Mouse (Mus musculus) brown adipose tissue, adult 24 weeks (tissue): ENCODE measurements at regions not wholly inside any gene's neighbourhood (a gene's known extent, or its start where the extent isn't known, plus 50 kb on each side); places are given as distances from the start of the nearest gene placed in this dataset.
A peak's percentile ranks its signal among the peaks of the same experiment; 100 is the strongest.

Source experiments
- H3K27ac ChIP-seq: fragments of 200-500 bp; replicated peaks from 2 replicates; pipeline ENCODE4 v1.5.1; 2012; ENCODE audit warnings: low read depth, mild to moderate bottlenecking, low read length
- H3K4me1 ChIP-seq: fragments of 200-500 bp; 2 replicates; pipeline ENCODE4 v1.6.1; 2012; ENCODE audit warnings: low read length, mixed read lengths; ENCODE audit not compliant: control insufficient read depth, insufficient read depth, insufficient read length
- H3K4me3 ChIP-seq: fragments of 200-500 bp; 2 replicates; pipeline ENCODE4 v1.5.1; 2012; ENCODE audit warnings: low read depth, mild to moderate bottlenecking, low read length, moderate library complexity; ENCODE audit not compliant: insufficient read depth

DNA sequence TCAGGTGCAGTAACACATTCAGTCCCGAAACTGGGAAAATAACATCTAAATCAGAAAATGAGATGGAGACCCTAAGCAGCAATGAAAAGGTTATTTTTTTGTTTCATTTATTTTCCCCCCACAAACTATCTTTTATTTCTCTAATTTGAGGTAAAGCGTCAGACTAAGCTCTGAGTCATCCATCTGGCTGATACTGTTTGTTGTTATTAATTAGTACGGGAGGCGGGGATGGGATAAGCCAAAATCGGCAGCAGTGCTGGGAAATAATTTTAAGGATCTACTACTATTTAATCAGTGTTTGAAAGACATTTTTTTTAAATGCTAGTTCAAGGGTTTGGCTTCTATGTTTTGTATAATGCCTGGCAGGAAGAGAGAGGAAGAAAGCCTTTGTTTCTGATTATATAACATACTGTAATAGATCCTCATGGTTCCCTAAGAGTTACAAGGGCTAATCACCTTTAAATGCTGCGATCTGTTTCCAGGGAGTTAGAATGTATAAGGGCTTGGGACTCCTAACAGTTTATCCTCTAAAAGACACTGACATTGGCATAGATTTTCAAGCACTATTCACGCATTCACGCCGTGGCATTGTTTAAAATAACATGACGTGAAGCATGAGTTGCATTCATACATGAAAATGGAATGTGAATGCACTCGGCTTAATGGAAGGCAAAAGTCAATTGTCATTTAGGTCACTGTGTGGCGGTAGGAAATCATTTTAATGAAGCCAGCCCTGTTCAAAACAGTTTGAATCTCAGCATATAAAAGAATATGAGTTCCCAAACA is 446.4 kb upstream of the Igfbp7 start:
- no peak overlapping the region for H3K27ac ChIP-seq
- H3K4me3 ChIP-seq: no peak overlapping the region
- H3K4me1 ChIP-seq: no peaks in the 10 kb centered on the region

DNA sequence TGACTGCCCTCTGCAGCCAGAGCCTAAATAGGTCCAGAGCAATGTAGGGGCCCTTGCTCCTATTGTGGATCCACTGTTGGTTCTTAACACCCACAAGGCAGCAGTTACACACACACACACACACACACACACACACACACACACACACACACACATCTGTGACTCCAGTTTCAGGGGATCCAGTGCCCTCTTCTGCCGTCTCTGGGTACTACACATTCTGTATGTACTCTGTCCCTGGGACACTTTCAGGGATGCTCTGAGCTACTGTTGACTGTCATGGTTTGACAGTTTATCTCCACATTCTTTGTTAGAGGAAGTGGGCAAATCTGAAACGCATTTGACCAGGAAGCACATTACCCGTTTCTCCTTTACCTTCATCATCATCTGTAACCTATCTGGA is 443.8 kb upstream of the Igfbp7 start:
- H3K27ac ChIP-seq: no peak overlapping the region
- H3K4me1 ChIP-seq: no peaks in the 10 kb centered on the region
- no peak overlapping the region for H3K4me3 ChIP-seq

DNA sequence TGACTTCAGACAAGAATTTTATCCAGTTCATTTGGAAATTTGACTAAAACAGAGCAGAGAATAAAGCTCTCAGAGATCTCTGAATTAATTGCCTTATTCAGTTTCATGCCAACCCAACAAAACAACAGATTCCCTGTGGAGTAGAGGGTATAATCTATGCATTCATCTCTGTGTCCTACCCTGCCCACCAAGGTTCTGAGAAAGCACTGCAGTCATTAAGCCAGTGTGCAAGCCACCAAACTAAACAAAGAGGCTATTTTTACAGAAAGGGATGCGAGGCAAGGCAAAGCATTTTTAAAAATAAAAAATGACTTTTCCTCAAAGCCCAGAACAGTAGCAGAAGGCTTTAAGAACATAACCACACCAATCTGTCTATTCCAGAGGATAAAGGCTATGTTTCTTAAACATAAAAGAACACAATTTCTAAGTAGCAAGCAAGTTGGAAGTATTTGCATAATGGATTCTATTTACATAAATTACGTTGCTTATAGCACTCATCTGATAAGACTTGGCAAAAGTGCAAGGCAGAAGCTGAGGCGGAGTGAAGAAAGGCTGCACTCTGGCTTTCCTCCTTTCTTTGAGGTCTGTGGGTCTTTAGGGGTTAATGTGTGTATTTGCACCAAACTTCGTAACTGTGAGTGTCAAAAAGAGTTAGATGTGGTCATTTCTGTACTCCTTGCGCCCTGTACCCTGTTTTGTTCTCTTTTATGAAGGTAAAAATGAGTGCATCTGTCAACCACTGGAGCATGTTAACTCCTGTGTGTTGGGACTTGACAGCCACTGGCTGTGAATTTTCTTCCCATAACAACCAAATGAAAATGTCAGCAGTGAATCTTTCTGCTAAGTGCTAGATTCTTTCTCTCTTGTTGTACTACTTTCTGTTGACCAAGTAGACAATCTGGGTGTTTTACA is 430.6 kb upstream of the Igfbp7 start:
- Histone ChIP-seq H3K4me3 (no peak overlapping the region), H3K27ac (no peak overlapping the region), H3K4me1 (no peaks in the 10 kb centered on the region)

DNA sequence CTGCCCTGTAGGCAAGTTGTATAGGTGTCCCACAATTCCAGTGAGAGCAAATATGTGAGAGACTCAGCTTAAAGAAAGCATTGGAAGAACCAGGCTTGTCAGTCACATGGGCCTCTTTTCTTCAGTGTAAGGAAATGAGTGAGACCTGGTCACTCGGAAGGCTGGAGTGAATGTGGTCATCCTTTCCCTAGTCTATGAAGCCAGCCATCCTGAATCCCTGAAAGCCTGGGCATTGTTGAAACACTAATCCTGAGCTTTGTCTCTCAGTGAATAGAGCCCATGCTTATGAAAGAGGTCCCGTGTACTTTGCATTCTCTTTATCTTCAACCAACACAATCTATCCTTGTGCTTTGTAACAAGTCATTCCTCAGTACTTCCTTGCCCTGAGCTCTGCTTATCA is 420.1 kb upstream of the Igfbp7 start:
- Histone ChIP-seq H3K27ac (no peak overlapping the region), H3K4me3 (no peak overlapping the region), H3K4me1 (no peaks in the 10 kb centered on the region)

DNA sequence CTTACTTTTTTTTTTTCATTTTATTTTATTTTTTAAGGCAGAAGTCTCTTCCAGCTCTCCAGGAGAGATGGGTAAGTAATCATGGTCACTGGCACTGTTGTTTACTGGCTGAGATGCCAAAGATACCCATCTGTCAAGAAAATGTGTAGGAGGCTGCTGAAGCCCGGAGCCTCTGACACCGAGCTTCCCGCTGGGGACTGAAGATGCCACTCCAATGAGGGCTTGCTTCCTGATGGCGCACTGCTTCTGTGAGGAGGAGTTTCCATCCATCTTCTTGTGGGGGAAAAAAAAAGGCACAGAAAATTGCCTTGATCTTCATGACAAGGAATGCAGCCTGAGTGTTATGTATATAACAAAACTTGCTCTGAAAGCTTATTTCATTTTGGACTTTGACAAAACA is 418.2 kb upstream of the Igfbp7 start:
- Histone ChIP-seq H3K27ac (no peak overlapping the region), H3K4me3 (no peak overlapping the region), H3K4me1 (no peaks in the 10 kb centered on the region)

DNA sequence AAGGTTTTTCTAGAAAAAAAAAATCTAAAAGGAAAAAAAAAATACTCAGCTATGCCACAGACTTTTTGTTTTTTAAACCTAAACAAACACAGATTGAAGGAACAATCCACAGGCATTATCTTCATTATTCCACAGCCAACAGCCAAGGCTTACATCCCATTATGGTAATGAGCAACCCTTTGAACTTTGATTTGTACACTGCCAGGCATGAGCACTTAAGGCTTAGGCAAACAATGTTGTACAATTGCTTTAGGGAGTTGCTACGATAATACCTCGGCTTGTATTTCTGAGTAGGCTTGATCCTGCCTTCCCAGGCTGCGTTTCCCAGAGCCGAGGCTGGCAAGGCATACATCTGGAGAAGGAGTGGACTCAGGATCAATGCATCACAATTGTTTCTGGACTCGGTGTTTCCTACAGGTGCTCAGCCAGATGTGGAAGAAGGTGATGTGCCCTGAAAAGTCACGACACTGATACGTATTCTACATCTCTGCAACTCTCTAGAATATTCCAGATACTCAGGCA is 409.0 kb upstream of the Igfbp7 start:
- no peak overlapping the region for H3K4me3 ChIP-seq
- no peak overlapping the region for H3K27ac ChIP-seq
- H3K4me1 ChIP-seq: no peaks in the 10 kb centered on the region

DNA sequence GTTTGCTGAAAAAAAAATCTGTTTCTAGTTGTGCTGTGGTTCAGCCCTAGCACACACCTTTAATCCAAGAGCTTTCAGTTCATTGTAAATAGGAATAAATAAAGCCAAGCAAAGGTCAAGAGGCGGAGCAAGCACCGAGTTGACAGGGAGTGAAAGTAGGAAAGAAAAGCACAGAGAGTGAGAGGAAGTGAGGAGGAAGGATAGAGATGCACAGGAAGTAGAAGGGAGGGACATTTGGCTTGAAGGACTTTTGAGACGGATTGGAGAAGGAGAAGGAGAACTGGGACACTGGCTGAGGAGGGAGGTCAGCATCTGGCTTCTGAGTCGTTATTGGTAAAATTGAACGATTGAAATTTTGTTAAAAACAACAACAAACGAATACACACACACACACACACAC is 402.0 kb upstream of the Igfbp7 start:
- Histone ChIP-seq H3K4me1 (no peaks in the 10 kb centered on the region), H3K27ac (no peak overlapping the region), H3K4me3 (no peak overlapping the region)

DNA sequence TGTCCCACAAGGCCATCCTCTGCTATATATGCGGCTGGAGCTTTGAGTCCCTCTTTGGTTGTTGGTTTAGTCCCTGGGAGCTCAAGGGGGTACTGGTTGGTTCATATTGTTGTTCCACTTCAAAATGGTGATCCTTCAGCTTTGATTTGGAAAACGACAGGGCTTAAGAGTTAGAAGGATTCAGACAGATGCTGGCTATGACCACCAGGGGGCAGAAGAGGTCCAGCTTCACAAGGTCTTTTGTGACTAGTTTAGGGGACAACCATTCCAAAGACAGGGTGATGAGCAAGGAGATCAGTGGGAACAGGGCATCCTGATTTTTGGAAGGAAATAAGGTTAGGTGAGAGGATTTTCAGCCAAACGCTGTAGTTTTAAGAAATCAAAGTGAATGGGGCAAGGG is 399.9 kb upstream of the Igfbp7 start:
- no peak overlapping the region for H3K4me3 ChIP-seq
- H3K4me1 ChIP-seq: no peaks in the 10 kb centered on the region
- no peak overlapping the region for H3K27ac ChIP-seq

DNA sequence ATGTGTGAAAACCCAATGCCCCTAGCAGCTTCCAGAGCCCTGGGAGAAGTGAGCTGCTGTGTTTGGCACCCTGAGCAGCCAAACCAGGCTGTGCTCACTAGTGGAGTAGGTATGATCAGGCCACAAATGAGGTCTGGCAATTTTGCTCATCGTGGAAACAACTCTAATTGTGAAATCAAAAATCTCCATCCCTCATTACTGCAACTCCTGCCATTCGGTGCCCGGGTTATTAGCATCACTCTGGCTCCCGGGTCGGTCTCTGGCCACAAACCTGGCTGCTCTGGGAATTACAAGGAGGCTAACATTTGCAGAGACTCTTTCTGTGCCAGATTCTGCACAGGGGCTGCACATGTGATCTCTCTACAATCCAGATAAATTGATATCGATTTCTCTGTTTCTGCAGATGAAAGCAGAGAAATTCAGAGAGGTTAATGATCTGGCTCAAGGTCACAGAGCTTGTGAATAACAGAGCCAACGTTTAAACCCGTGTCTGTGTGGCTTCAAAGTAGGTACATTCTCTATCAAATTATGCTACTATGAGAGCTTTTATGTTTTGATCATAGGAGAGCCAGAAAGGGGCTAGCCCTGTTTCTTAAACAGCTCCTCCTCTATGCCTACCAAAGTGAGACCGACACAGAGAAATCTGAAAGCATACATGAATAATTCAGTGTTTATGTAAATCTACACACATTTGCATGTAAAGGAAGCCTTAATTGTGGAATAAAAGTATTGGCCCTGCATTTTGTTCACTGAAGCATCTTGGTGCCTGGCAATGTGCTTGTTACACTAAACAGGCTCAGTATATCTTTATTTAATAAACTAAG is 398.7 kb upstream of the Igfbp7 start:
- no peaks in the 10 kb centered on the region for H3K4me1 ChIP-seq
- no peak overlapping the region for H3K27ac ChIP-seq
- no peak overlapping the region for H3K4me3 ChIP-seq

DNA sequence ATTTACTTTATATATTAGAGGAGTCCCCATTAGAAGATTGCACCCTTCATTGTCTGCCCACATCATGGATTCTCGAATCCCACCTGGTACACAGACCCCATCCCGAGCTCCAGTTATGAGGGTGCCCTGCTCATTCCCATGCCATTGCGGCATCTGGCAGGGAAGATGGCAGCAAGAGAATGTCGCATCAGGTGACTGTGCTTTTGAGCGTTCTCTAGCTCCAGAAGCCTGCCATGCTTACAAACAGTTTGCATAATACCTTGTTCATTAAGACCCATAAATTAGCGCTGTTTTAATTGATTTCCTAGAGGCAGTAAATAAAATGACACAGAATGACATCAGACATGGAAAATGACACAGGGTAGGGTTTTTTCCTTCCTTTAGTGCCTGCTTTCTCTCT is 398.0 kb upstream of the Igfbp7 start:
- no peaks in the 10 kb centered on the region for H3K4me1 ChIP-seq
- H3K4me3 ChIP-seq: no peak overlapping the region
- H3K27ac ChIP-seq: no peak overlapping the region

DNA sequence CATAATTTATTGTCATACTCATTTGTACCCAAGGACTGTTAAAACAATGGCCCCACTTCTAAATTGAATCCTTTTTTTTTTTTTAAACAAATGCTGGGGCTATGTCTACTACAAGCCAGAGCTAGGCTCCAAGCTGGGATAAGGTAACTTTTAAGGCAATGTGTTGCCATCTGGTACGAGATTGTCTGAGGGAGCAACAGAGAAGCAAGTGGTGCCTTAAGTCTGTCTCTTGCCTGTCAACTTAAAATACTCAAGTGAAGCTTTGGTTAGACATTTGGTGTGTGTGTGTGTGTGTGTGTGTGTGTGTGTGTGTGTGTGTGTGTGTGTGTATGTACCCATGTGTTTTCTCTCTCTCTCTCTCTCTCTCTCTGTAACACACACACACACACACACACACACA is 397.5 kb upstream of the Igfbp7 start:
- no peaks in the 10 kb centered on the region for H3K4me1 ChIP-seq
- H3K27ac ChIP-seq: no peak overlapping the region
- no peak overlapping the region for H3K4me3 ChIP-seq

DNA sequence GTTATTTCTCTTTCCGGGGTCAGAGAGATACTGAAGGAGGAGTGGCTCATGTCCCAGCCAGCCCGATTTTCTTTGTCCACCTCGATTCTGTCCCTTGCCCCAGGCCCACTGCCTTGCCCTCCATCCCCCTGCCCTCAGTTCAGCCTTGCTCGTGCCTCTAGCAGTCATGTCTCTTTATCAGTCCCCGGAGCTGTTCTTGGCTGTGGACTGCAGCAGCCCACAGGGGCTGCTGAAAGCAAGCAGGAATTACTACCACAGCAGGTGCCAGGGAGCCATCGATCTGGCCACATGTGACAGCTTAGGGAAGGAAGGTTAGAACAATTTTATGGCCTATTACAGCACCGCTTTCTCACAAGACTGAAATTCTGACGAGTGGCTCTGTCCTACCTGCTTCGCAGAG is 396.3 kb upstream of the Igfbp7 start:
- Histone ChIP-seq H3K27ac (no peak overlapping the region), H3K4me1 (no peaks in the 10 kb centered on the region), H3K4me3 (peak overlapping the region; percentile 38; the same call in 1 of the 2 replicates)

DNA sequence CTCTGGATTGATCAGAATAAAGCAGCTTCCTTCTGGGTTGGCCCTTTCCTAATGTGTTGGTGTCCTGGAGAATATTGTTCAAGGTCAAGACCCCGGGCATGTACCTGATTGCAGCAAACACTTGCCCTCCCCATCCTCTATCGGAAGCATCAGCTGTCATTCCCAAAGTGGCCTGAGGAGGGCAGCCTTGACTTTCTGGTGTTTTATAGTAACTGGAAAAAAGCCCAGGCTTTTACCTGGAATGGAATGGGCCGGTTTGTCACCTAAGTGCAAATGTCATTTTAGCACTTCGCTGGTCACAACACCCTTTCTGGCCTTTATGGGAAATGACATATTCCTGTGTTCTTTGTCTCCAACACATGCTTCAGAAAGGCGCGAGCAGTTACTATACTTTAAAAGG is 395.7 kb upstream of the Igfbp7 start:
- Histone ChIP-seq H3K27ac (no peak overlapping the region), H3K4me3 (peak overlapping the region; percentile 38; the same call in 1 of the 2 replicates)

DNA sequence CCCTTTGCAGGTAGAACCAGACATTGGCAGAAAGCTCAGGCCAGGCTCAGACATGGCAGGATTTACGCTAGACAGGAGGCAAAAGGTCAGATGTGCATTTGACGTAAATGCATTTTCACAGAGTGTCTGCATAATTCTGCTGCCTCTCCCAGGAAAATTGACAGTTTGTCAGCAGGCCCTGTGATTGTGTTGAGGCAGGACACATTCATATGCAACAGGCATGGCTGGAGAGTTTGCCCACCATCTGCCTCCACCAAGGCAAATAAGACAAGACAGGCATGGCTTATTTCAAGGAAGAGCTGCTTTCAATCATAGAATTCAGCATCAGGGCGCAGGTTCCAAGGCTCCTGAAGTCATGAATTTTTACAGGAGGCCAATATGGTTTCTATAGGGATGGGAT is 389.1 kb upstream of the Igfbp7 start:
- Histone ChIP-seq H3K4me3 (no peak overlapping the region), H3K27ac (no peak overlapping the region), H3K4me1 (no peaks in the 10 kb centered on the region)

More for the DNA sequence above, 395.7 kb upstream of the Igfbp7 start:
- no peaks in the 10 kb centered on the region for H3K4me1 ChIP-seq

DNA sequence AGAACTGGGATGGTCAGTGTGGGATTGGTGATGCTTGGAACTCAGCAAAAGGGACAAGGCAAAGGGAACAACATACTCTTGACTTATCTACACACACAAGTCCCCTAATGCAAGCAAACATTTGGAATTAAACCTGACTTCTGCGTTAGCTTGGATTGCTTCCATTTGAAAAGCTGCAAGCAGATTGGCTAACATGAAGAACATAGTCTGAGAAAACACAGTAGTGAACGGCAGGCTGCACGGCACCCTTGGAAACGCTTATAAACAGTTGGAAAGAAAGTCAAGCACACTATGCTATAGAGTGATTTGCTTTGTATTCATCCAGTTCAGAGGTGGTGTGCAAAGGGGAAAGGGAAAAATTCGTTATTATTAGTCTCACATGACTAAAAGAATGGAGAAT is 387.9 kb upstream of the Igfbp7 start:
- Histone ChIP-seq H3K4me3 (no peak overlapping the region), H3K4me1 (no peaks in the 10 kb centered on the region)

More for the DNA sequence above, 387.9 kb upstream of the Igfbp7 start:
- no peak overlapping the region for H3K27ac ChIP-seq
